Mouse (Mus musculus): ENCODE measurements around the gene Gm20388.

Gene Gm20388

GRCm38 (mm10) chr8:120411862-120412261 lies 501.2 kb downstream of the Gm20388 start:
- DNase-seq (ENCODE audit: low spot score in 2 of 2), result no peak

DNA sequence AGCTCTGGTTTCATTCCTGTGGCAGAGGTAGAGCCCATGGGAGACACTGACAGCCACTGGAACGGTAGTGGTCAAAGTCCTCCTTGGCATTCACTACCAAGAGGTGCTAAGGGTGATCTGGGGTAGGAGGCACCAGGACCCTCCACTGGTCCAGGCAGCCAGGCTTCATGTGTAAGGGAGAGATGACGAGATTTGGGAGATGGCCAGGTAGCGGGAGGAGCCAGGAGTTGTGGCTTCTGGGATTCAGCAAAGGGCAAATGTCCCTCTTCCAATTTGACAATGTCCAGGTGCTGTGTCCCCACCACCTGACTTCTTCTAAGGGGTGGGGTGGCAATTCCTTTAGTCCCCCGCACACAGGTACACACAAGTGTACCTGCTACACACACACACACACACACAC lies 501.7 kb downstream of the Gm20388 start:
- no peak for DNase-seq (ENCODE audit: low spot score in 2 of 2)

DNA sequence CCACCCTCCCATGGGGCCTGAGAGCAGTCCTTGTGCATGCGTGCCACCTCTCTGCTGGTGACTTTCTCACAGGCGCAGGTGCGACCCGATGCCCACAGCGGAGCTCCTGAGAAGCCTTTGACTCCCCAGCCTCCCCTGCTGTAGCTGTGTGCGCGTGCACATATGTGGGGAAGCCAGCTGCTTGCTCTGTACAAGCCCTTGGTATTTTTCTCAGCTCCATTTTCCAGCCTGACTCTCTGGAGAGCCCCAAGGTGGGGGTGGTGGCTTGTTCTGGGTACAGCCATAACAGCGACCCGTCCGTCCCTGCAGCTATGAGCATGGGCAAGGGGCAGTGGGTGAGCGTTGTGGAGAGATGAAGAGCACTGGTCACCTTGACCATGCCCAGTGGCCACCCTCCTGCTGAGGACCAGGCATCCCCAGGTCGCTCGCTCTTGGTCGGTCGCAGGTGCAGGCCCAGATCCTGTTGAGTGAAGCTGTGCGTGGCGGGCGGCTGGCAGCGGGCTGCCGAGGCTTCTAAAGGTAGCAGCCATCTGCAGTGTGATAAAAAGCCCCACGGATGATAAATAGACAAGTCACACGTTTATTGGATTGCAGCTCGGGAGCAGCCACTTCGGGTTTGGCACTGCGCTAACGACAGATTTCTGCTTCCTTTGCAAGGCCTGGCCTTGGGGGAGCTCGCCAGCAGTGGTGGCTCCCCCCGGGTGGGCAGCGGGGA lies 502.4 kb downstream of the Gm20388 start:
- DNase-seq (ENCODE audit: low spot score in 2 of 2), result no peak

GRCm38 (mm10) chr8:120413626-120413988 lies 503.0 kb downstream of the Gm20388 start:
- DNase-seq (ENCODE audit: low spot score in 2 of 2), result no peak

GRCm38 (mm10) chr8:120414216-120414615 lies 503.6 kb downstream of the Gm20388 start:
- no peak for DNase-seq (ENCODE audit: low spot score in 2 of 2)

DNA sequence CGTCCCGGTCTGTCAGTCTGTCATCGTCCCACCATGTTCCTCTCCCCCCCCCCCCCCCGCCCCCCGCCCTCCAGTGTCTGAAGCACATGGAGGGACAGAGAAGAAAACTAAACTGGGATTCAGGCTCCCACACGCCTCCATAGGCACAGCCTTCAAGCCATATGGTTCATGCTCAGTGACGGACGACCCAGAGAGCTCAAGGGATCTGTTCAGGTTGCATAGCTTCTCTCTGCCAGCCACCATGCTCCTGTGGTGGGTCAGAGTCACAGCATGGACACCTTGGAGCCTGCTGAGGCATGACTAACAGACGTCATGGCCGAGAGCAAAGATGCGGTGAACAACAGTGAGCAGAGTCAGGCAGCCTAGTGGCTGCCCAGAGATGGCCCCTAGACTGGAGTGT lies 504.8 kb downstream of the Gm20388 start:
- no peak for DNase-seq (ENCODE audit: low spot score in 2 of 2)

GRCm38 (mm10) chr8:120416173-120416521 lies 505.5 kb downstream of the Gm20388 start:
- DNase-seq (ENCODE audit: low spot score in 2 of 2), result no peak

GRCm38 (mm10) chr8:120416522-120417394 lies 506.1 kb downstream of the Gm20388 start:
- DNase-seq (ENCODE audit: low spot score in 2 of 2), result no peak

DNA sequence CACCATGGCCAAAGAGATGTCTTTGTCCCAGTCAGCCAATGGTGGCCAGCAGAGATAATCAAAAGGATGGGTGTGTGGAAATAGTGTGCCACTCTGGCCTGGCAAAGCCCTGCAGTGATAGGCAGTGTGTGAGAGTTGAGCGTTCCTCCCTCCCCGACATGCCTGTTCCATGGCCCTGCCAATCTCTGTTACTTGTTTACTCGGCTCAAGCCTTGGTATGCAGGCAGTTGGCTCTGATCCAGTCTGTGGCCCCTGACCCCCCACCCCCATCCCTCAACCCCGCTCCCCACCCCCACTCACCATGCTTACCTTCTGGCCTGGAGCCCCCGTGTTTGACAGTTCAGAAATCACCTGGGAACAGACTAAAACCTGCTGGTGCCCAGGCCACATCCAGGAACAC lies 507.5 kb downstream of the Gm20388 start:
- DNase-seq (ENCODE audit: low spot score in 2 of 2), result no peak

DNA sequence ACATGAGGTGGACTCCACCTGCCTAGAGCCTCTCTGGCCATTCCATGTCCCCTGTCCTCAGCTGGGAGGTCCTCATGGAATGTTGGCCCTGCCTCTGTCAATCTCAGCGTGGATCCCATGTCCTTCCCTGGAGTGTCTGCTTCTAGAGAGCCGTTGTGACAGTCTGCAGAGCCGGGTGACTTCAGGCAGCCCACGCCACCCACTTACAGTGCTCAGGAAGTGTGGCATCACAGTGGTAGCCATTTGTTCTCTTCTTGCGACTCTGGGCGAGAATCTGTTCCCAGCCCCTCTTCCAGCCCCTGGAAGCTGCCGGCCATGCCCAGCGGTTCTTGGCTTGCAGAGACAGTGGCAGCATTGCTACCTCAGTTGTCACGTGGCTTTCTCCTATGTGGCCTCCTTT lies 509.0 kb downstream of the Gm20388 start:
- DNase-seq (ENCODE audit: low spot score in 2 of 2), result no peak

DNA sequence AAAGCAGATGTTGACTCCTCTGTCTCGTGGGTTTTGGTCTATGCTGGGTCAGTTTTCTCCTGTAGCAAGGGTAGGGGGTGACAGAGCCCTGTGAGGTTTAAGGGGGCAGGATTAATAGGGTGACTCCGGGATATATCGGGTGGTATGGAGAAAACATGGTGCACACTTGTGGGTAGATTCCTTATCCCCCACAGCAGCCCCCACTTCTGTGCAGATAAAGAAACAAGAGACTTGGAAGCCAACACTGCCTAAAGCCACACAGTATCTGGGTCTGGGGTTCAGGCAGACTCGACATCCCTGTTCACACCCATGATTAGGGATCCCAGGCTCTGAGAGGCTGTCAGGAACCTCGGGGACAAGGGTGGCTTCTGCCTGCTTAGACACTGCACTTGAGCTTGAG lies 509.6 kb downstream of the Gm20388 start:
- no peak for DNase-seq (ENCODE audit: low spot score in 2 of 2)

DNA sequence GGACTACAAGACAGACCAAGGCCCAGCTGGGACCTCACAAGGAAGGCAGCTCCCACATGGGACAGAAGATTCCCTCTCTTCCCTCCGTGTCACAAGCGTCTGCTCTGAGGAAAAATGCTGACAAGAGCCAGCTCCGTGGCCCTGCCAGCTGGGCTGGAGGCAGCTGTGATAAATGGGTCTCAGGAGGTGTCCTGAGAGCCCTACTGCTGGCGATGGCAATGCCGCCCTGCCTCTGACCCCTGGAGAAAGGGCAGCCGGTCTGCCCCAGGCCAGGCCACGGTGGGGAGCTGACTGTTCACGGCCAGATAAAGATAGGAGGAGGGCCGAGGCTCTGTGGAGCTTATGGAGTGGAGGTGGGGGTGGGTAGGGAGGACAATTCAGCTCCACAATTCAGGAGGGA lies 511.0 kb downstream of the Gm20388 start:
- no peak for DNase-seq (ENCODE audit: low spot score in 2 of 2)

DNA sequence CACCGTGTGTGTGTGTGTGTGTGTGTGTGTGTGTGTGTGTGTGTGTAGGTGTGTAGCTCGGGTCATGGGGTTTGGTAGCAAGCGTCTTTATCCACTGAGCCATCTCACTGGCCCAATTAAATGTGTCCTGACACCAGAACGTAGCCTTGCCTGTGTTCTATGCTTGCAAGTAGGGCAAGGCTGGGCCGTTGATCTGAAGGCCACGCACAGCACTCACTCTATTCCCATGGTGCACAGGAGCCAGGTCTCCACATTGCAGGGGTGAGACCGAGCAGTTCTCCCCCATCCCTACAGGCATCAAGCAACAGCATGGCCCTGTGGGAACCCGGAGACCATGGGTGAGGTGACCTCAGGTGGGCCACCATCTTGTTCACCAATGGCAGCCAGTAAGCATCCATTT lies 511.6 kb downstream of the Gm20388 start:
- DNase-seq (ENCODE audit: low spot score in 2 of 2), result no peak

DNA sequence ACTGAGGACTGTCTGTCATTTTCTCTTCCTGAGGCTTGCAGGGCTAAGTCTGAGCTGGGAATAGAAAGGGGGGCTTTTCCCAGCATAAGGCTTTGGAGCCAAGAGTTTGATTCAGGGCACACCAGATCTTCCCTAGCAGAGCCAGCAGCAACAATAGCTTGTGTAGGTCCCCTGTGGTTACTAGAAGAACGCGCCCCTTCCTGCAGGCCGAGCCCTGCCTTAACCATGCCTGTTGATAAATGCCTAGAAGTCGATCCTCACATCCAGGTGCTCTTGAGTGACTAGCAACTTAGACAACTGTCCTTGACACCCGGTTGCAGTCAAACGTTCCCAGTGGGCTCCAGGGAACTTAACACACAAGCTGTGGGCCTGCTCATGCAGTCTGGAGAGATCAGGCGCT lies 512.9 kb downstream of the Gm20388 start:
- DNase-seq (ENCODE audit: low spot score in 2 of 2), result no peak

DNA sequence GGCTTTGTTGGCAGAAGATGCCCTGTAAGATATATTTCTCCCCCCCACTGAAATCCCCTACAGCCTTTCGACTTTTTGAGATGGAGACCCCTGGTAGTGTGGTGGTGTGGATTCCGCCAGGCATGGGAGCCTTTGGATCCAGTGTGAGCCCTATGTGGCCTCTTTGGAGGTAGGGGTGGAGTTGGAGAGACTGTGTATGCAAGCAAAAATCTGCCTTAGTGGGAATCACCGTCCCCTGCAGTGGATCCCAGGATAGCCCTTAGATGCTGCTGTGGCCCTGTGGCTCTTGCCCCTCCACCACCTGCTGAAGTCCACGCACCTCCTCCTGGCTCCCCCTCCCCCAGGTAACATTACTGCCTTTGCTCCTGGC lies 514.2 kb downstream of the Gm20388 start:
- no peak for DNase-seq (ENCODE audit: low spot score in 2 of 2)

- DNase-seq (ENCODE audit: low spot score in 2 of 2), result no peak
Measured at GRCm38 (mm10) chr8:120425199-120425941, 514.7 kb downstream of the Gm20388 start.

GRCm38 (mm10) chr8:120426105-120426504 lies 515.5 kb downstream of the Gm20388 start:
- DNase-seq (ENCODE audit: low spot score in 2 of 2), result no peak

GRCm38 (mm10) chr8:120426622-120427385 lies 516.2 kb downstream of the Gm20388 start:
- peak in 1 of 2 experiments; percentile 65 for DNase-seq (ENCODE audit: low spot score in 2 of 2)

DNA sequence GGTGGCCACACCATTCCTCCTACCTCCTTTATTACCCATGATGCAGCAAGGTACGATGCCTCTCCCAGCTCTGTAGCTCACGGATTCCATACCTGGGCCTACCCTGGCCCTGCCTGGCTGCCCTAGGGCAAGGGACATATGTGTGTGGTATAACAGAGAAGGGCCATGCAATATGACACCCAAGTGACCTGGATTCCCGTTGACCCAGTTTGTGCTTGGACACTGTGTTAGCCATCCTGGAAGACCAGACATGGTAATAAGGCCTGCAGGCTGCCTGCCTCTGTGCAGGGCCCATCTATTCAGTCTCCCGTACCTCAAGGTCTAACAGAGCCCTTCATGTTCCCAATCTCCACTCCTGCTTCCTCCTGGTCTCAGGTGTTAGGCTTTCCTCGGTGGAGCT lies 517.9 kb downstream of the Gm20388 start:
- DNase-seq (ENCODE audit: low spot score in 2 of 2), result no peak

- no peak for DNase-seq (ENCODE audit: low spot score in 2 of 2)
Measured at GRCm38 (mm10) chr8:120429116-120429515, 518.5 kb downstream of the Gm20388 start.

GRCm38 (mm10) chr8:120431042-120431441 lies 520.4 kb downstream of the Gm20388 start:
- no peak for DNase-seq (ENCODE audit: low spot score in 2 of 2)

DNA sequence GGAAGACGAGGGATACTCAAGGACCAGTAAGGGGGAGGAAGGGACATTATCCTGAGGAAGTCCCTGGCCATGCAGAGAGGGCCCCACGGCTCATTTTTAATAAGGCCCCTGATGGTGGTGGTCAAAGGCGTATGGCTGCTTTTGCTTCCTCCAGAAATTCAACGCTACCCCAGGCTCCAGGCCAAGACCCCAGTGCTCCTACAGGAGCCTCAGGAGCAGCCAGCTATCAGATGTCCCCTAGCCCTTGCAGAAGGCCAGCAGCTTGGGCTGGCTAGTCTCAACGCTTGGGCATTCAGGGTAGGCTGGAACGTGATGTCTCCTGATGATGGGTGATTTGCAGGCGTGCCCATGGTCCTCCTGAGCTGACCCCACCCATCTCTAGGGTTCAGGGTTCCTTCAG lies 521.8 kb downstream of the Gm20388 start:
- no peak for DNase-seq (ENCODE audit: low spot score in 2 of 2)
